Mouse (Mus musculus) olfactory bulb, adult 2 months (tissue): ENCODE measurements at regions not wholly inside any gene's neighbourhood (a gene's known extent, or its start where the extent isn't known, plus 50 kb on each side); places are given as distances from the start of the nearest gene placed in this dataset.

ENCODE experiments used
- CTCF ChIP-seq: fragments of 200-500 bp; IDR thresholded peaks from 2 replicates; pipeline ENCODE4 v1.5.1; 2012; ENCODE audit warnings: low read depth, mild to moderate bottlenecking, low read length, moderate library complexity; ENCODE audit not compliant: insufficient read depth
- POLR2A ChIP-seq: fragments of 200-500 bp; IDR thresholded peaks from 2 replicates; pipeline ENCODE4 v1.6.1; 2012; ENCODE audit warnings: mild to moderate bottlenecking, low read depth, low read length, moderate library complexity; ENCODE audit not compliant: insufficient read depth

GRCm38 (mm10) chr13:97375501-97376231 lies 134.8 kb downstream of the Enc1 start:
- no peak for TF ChIP-seq CTCF
- no peak for TF ChIP-seq POLR2A
